Mouse (Mus musculus): Measurements from ENCODE around the gene Olfr794. TPM values are rescaled to one million over a fixed set of nuclear protein-coding genes. Genes with fewer than 3 reads are reported as not detected.

The Olfr794 gene
- not detected for total RNA-seq (2023)

GRCm38 (mm10) chr10:129567355-129567754 lies at the start of gene Olfr794:
TSS of gene Olfr794 (plus strand) at chr10:129567655.

DNA sequence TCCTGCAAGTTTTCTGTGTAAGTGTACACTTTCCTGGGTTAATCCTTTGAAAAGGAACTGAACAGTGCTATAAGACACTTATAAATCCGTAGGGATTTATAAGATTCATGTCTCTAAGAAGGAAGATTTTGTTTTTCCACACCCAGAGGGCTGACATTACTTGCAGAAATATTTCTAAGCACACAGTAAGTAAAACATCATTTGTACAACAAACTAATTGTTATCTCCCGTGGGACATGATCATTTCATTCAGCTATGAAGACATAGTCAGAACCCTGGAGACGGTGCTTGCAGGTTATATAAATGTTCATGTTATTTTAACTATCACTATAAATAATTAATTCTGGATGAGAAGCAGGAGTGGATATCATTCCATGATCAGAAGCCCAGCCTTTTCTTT lies 46.0 kb upstream of the Olfr794 start, which contains the start of gene Olfr791:
Gene Olfr791 (plus strand): TSS at position 301 of the 400 bp plus-strand sequence.

GRCm38 (mm10) chr10:129538862-129539261 lies 28.6 kb upstream of the Olfr794 start, which contains the start of gene Olfr792:
TSS of gene Olfr792 (plus strand) at chr10:129539162.

GRCm38 (mm10) chr10:129612470-129612869 lies 45.0 kb downstream of the Olfr794 start, which contains the start of gene Olfr796:
TSS of gene Olfr796 (minus strand) at chr10:129612570.

Other genes with a start within 250 kb of the Olfr794 start
- not detected for gene Olfr780, start 249.5 kb upstream of the Olfr794 start, total RNA-seq (2023)
- not detected for gene Olfr781, start 238.8 kb upstream of the Olfr794 start, total RNA-seq (2023)
- gene Olfr782, start 218.8 kb upstream of the Olfr794 start, total RNA-seq (2023), result not detected
- not detected for gene Olfr784, start 183.6 kb upstream of the Olfr794 start, total RNA-seq (2023)
- gene Olfr785, start 162.2 kb upstream of the Olfr794 start, total RNA-seq (2023), result not detected
- gene Olfr786, start 140.3 kb upstream of the Olfr794 start, total RNA-seq (2023), result not detected
- gene Olfr787, start 105.8 kb upstream of the Olfr794 start, total RNA-seq (2023), result not detected
- not detected for gene Olfr788, start 96.7 kb upstream of the Olfr794 start, total RNA-seq (2023)
- not detected for gene Olfr789, start 82.9 kb upstream of the Olfr794 start, total RNA-seq (2023)
- gene Olfr790, start 69.2 kb upstream of the Olfr794 start, total RNA-seq (2023), result not detected
- gene Olfr791, start 45.9 kb upstream of the Olfr794 start, total RNA-seq (2023), result not detected
- gene Olfr792, start 28.5 kb upstream of the Olfr794 start, total RNA-seq (2023), result not detected
- gene Olfr796, start 44.9 kb downstream of the Olfr794 start, total RNA-seq (2023), result not detected
- not detected for gene Olfr798, start 60.3 kb downstream of the Olfr794 start, total RNA-seq (2023)
- gene Olfr799, start 69.8 kb downstream of the Olfr794 start, total RNA-seq (2023), result not detected
- not detected for gene Olfr800, start 90.0 kb downstream of the Olfr794 start, total RNA-seq (2023)
- gene Olfr801, start 106.2 kb downstream of the Olfr794 start, total RNA-seq (2023), result not detected
- not detected for gene Olfr802, start 120.5 kb downstream of the Olfr794 start, total RNA-seq (2023)
- not detected for gene Olfr803, start 126.6 kb downstream of the Olfr794 start, total RNA-seq (2023)
- gene Olfr804, start 135.6 kb downstream of the Olfr794 start, total RNA-seq (2023), result not detected
- not detected for gene Olfr805, start 161.7 kb downstream of the Olfr794 start, total RNA-seq (2023)
- gene Olfr806, start 174.3 kb downstream of the Olfr794 start, total RNA-seq (2023), result not detected
- not detected for gene Olfr807, start 190.1 kb downstream of the Olfr794 start, total RNA-seq (2023)
- not detected for gene Olfr808, start 197.8 kb downstream of the Olfr794 start, total RNA-seq (2023)
- not detected for gene Olfr809, start 207.0 kb downstream of the Olfr794 start, total RNA-seq (2023)
- gene Olfr810, start 227.3 kb downstream of the Olfr794 start, total RNA-seq (2023), result not detected
- gene Olfr811, start 236.7 kb downstream of the Olfr794 start, total RNA-seq (2023), result not detected

All from CD8-positive naive resting alpha-beta T cell, adult 57 days (primary cell).